Comparison of ENCODE assay signal across 26 mouse cellular contexts in the genomic region with DNA sequence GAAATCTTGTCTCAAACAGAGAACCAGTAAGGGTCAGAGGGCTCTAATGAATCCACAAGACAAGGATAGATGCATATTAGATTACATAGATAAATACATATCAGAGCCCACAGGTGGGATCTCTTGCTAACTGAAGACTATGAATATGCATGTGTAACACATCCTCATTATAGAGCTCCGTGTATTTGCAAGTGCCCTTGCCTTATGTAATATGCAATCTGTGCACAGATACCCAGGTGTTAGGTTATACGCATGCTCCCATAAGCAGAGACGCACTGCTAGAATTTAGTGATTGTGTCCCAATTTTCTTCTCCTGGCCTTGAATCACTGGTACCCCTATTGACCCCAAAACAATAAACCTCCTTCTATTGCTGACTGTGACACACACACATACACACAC. TPM values are rescaled to one million over a fixed set of nuclear protein-coding genes. Genes with fewer than 3 reads are reported as not detected.
"Had no signal": no experiment of that assay in that cellular context is flagged by ENCODE, and none has a peak within 500 bp of the region (broad histone marks: within the 10 kb centered on the region; RNA-seq: fewer than 3 reads in every experiment).

No protein-coding gene starts in this region.

- H3K4me2 ChIP-seq: heart, embryonic 12.5 days; hindbrain, embryonic 12.5 days; hindbrain, embryonic 14.5 days; intestine, embryonic 15.5 days; limb, embryonic 12.5 days; liver, embryonic 11.5 days had no signal

- DNase-seq: gastrocnemius, adult 2 months; gastrocnemius, postnatal 10 days; gastrocnemius, postnatal 25 days; heart, adult 18-20 months; heart, postnatal 10 days; heart, postnatal 4 days; kidney, adult 18-20 months; kidney, adult 8-10 months; kidney, postnatal 10 days; kidney, postnatal 25 days; kidney, postnatal 4 days; liver had no signal

- H3K4me3 ChIP-seq: gastrocnemius, adult 2 months; heart, embryonic 10.5 days; heart, embryonic 12.5 days; hindbrain, embryonic 10.5 days; hindbrain, embryonic 12.5 days; intestine, embryonic 15.5 days; layer of hippocampus, adult 2 months; left cerebral cortex, adult 2 months; limb, embryonic 10.5 days; limb, embryonic 12.5 days had no signal

- H3K9me3 ChIP-seq: heart, embryonic 10.5 days; hindbrain, embryonic 12.5 days; intestine, embryonic 15.5 days; limb, embryonic 10.5 days had no signal

- H3K9ac ChIP-seq: heart, embryonic 12.5 days; hindbrain, embryonic 12.5 days; hindbrain, embryonic 14.5 days; intestine, embryonic 15.5 days; limb, embryonic 12.5 days had no signal

- H3K27me3 ChIP-seq: intestine, embryonic 15.5 days had no signal

- H3K36me3 ChIP-seq: heart, embryonic 10.5 days; heart, embryonic 12.5 days; hindbrain, embryonic 10.5 days; hindbrain, embryonic 12.5 days; intestine, embryonic 15.5 days; limb, embryonic 10.5 days; limb, embryonic 12.5 days had no signal

- ATAC-seq: hindbrain, embryonic 16.5 days; inflammation-experienced regulatory T-cells, adult 6 months; intestine, embryonic 15.5 days; intestine, postnatal 0 days had no signal

- H3K27ac ChIP-seq: gastrocnemius, adult 2 months; heart, embryonic 10.5 days; hindbrain, embryonic 10.5 days; hindbrain, embryonic 12.5 days; hindbrain, embryonic 14.5 days; intestine, embryonic 15.5 days; layer of hippocampus, adult 2 months; left cerebral cortex, adult 2 months; limb, embryonic 10.5 days; limb, embryonic 12.5 days had no signal

RNA-seq across cellular contexts. Expression of a gene that starts 27.5 kb away (rescaled TPM):
- polyA plus RNA-seq: heart, embryonic 10.5 days; intestine, postnatal 0 days; liver, embryonic 11.5 days had no signal
